Mouse (Mus musculus) cortical plate, adult 2 months (tissue): ENCODE data around the gene Ubiad1. TPM values are rescaled to one million over a fixed set of nuclear protein-coding genes. Genes with fewer than 3 reads are reported as not detected.

ENCODE experiments used
- H3K27ac ChIP-seq: fragments of 200-500 bp; 2 replicates; pipeline ENCODE4 v1.5.1; 2012; ENCODE audit warnings: low read length, control low read depth, inconsistent platforms; ENCODE audit not compliant: insufficient read depth
- H3K4me1 ChIP-seq: fragments of 200-500 bp; 2 replicates; pipeline ENCODE4 v1.6.1; 2011; ENCODE audit warnings: low read length; ENCODE audit not compliant: control insufficient read depth, insufficient read depth
- H3K4me3 ChIP-seq: fragments of 200-500 bp; 2 replicates; pipeline ENCODE4 v1.5.1; 2011; ENCODE audit warnings: mild to moderate bottlenecking, low read length, control low read depth; ENCODE audit not compliant: insufficient read depth
- CTCF ChIP-seq: fragments of 200-500 bp; IDR thresholded peaks from 2 replicates; pipeline ENCODE4 v1.5.1; 2011; ENCODE audit warnings: mild to moderate bottlenecking, control low read depth, low read length; ENCODE audit not compliant: insufficient read depth; ENCODE audit errors: extremely low read depth
- POLR2A ChIP-seq: fragments of 200-500 bp; IDR thresholded peaks from 2 replicates; pipeline ENCODE4 v1.6.1; 2011; ENCODE audit warnings: mild to moderate bottlenecking, low read length, control low read depth; ENCODE audit not compliant: insufficient read depth; ENCODE audit errors: extremely low read depth
- polyA plus RNA-seq: library from polyadenylated mRNA; depleted of rRNA; stranded (reverse); fragments of >200 nt; gene quantifications from 2 replicates; pipeline ENCODE4 v1.2.3, GENCODE M21; 2012

Ubiad1 gene
- polyA plus RNA-seq, 1 experiment: 9.4 TPM

DNA sequence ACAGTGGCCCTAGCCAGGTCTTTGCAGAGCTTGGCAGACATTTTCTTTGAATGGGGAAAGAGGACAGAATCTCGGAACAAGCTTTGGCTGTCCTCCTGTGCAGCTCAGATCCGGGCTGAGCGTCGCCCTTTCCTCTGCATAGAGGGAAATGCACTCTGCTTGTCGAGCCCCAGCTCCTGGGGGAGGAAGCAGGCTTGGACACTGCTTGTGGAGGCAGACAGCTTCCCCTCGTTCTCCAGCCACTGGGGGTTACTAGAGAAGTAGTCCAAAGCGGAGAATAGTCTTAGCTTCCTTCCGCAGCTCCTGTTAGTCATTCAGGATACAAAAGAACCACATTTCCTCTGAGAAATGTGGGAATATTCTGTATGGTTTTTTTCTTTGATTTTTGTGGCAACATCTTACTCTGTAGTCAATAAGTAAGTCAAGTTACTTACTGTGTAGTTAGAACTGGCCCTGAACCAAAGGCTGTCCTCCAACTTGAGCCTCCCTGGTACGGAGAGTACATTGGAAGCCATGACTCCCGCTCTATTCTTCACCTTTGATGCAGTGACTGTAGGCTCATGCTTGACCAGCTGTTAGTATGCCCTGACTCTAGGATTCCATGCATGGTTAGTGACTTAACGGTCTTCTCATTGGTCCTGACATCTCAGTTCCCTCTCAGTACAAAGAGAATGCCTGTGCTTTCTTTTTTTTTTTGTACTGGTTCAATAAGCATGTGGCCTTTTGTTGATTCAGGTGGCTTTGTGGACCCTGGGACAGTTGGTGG is 25.1 kb upstream of the Ubiad1 start:
- H3K4me1 ChIP-seq: peaks cover 1% of the 10 kb centered on the region; the same call in 1 of the 2 replicates
- no peak overlapping the region for H3K27ac ChIP-seq
- no peak for TF ChIP-seq CTCF
- TF ChIP-seq POLR2A: no peak
- H3K4me3 ChIP-seq: no peak overlapping the region

DNA sequence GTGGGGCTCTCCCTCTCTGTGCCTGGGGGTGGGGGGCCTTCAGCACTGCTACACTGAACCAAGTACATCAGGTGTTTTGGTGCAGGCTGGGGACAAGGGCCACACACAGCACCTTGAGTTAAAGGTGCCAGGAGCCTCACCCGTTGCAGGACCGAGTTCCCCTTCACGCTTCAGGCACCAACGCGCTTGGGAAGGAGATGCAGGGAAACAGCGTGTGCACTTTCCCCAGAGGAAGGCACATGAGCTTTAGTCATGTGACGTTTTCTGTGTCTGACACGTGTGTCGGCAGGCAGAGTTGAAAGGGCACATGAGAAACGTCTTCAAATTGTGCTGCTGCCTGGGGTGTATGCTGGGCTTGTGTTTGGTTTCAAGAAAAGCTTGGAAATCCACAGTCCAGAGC is 23.8 kb upstream of the Ubiad1 start:
- Histone ChIP-seq H3K4me3 (no peak overlapping the region), H3K4me1 (peaks cover 1% of the 10 kb centered on the region; the same call in 1 of the 2 replicates), H3K27ac (no peak overlapping the region)
- TF ChIP-seq POLR2A (no peak), CTCF (no peak)

GRCm38 (mm10) chr4:148466511-148467079 is 22.0 kb upstream of the Ubiad1 start:
- Histone ChIP-seq H3K4me3 (no peak overlapping the region), H3K4me1 (peaks cover 1% of the 10 kb centered on the region; the same call in 1 of the 2 replicates), H3K27ac (no peak overlapping the region)
- TF ChIP-seq POLR2A (no peak), CTCF (no peak)

GRCm38 (mm10) chr4:148464869-148465268 is 20.3 kb upstream of the Ubiad1 start:
- no peak for TF ChIP-seq POLR2A
- TF ChIP-seq CTCF: no peak

GRCm38 (mm10) chr4:148464301-148464700 is 19.7 kb upstream of the Ubiad1 start:
- no peak overlapping the region for H3K4me3 ChIP-seq
- H3K4me1 ChIP-seq: peaks cover 1% of the 10 kb centered on the region; the same call in 1 of the 2 replicates
- TF ChIP-seq CTCF (no peak), POLR2A (no peak)
- H3K27ac ChIP-seq: no peak overlapping the region

More at GRCm38 (mm10) chr4:148464869-148465268, 20.3 kb upstream of the Ubiad1 start:
- Histone ChIP-seq H3K4me1 (peaks cover 1% of the 10 kb centered on the region; the same call in 1 of the 2 replicates), H3K4me3 (no peak overlapping the region), H3K27ac (no peak overlapping the region)

DNA sequence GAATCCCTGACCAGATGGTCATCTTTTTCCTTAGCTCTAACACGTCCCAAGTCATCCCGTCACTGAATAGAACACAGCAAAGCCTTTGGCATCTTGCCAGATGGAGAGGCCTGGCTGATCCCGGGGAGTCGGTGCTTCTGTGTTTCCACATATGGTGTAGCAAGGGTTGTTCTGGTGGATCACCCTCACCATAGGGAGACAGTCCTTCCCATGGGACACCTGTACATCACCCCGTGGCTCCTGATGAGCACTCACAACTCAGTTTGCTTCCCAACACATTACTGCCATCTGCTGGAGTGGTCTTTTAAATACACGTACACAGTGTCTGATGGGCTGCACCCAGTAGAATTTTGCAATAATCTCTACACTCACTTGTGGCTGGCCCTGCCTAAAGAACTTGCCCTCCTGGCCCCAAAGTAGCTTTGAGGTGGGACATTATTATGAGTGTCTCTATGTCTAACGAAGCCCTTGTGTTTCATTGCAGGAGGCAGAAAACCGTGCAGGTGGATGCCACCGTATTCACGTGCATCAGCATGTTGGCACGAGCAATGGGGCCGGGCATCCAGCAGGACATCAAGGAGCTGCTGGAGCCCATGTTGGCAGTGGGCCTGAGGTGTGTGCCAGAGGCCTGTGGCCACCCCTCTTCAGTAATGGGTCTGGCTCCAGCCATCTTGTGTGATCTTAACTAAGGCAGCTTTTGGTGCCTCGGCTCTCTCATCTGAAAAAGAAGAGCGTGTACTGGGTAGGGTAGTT is 18.8 kb upstream of the Ubiad1 start:
- peaks cover 1% of the 10 kb centered on the region; the same call in 1 of the 2 replicates for H3K4me1 ChIP-seq
- no peak for TF ChIP-seq POLR2A
- TF ChIP-seq CTCF: peak; percentile 53
- H3K27ac ChIP-seq: no peak overlapping the region

DNA sequence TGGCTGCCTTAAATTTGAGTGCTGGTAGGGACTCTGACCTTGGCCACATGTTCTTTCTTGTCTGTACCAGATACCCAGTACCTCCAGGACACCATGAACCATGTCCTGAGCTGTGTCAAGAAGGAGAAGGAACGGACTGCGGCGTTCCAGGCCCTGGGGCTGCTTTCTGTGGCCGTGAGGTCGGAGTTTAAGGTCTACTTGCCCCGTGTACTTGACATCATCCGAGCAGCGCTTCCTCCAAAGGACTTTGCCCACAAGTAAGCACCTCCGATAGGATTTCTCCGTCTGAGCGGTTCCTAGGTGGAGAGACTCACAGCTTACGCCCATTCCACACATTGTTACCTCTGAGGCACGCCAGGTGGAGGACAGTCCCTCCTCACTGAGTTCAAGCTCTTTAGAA is 18.1 kb upstream of the Ubiad1 start:
- TF ChIP-seq CTCF: no peak
- no peak for TF ChIP-seq POLR2A
- Histone ChIP-seq H3K27ac (no peak overlapping the region), H3K4me1 (peaks cover 1% of the 10 kb centered on the region; the same call in 1 of the 2 replicates), H3K4me3 (no peak overlapping the region)

More for the DNA sequence above, 18.8 kb upstream of the Ubiad1 start:
- H3K4me3 ChIP-seq: no peak overlapping the region

- H3K4me3 ChIP-seq: no peak overlapping the region
- TF ChIP-seq POLR2A (no peak), CTCF (no peak)
- peaks cover 1% of the 10 kb centered on the region; the same call in 1 of the 2 replicates for H3K4me1 ChIP-seq
- H3K27ac ChIP-seq: no peak overlapping the region
Observed at GRCm38 (mm10) chr4:148461772-148462171, 17.2 kb upstream of the Ubiad1 start.

DNA sequence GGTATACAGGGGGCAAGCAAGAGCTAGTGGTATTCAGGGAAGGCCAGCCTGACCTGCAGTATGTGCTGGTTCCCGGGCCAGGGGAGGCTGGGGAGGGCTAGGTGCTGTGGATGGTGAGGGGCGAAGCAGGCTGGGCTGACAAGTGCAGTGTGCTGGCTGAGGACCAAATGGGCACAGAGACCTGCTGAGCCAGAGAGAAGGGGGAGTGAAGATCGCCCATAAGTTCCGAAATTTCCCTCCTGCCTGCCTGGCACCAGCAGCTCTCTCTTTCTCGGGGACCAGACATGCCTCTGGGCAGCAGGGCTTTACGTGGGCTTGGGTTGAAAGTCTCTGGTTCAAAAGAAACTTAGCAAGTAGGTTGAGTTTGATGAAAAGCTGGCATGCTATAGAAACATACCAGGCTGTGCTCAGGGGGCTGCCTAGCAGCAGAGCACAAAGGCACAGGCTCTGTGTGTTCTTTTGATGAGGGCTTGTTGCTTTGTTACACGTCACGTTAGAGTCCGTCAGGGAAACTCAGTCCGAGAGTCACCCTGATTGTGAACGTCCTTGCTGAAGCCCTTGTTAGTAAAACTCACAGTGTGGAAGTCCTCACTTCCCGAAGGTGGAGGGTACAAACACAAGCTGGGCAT is 16.2 kb upstream of the Ubiad1 start:
- no peak for TF ChIP-seq POLR2A
- no peak for TF ChIP-seq CTCF
- H3K4me3 ChIP-seq: no peak overlapping the region
- H3K27ac ChIP-seq: no peak overlapping the region
- H3K4me1 ChIP-seq: no peaks in the 10 kb centered on the region
